Mouse (Mus musculus) small intestine, adult 2 months (tissue): ENCODE measurements around the gene Gria1.

Source experiments
- CTCF ChIP-seq: fragments of 200-500 bp; IDR thresholded peaks from 2 replicates; pipeline ENCODE4 v1.5.1; 2012; ENCODE audit warnings: low read depth, mild to moderate bottlenecking, control low read depth, inconsistent platforms, low read length, moderate library complexity, mixed read lengths; ENCODE audit not compliant: insufficient replicate concordance, insufficient read length; ENCODE audit errors: extremely low read depth
- POLR2A ChIP-seq: fragments of 200-500 bp; IDR thresholded peaks from 2 replicates; pipeline ENCODE4 v1.6.1; 2012; ENCODE audit warnings: low read depth, mild to moderate bottlenecking, control low read depth, inconsistent platforms, low read length, moderate library complexity

- TF ChIP-seq CTCF (no peak), POLR2A (no peak)
Measured at GRCm38 (mm10) chr11:57298263-57298662, 287.1 kb downstream of the Gria1 start.
